Mouse (Mus musculus) MEL (cell line): ENCODE measurements around the gene Arfip1. TPM values are rescaled to one million over a fixed set of nuclear protein-coding genes. Genes with fewer than 3 reads are reported as not detected.

Source experiments
- DNase-seq: peaks from one replicate; pipeline ENCODE4 v3.0.0; 2011; ENCODE audit warnings: low read depth, low spot score
- H3K27ac ChIP-seq: 2 replicates; pipeline ENCODE4 v1.5.1; 2012; ENCODE audit warnings: low read depth, mild to moderate bottlenecking, control low read depth, low read length, moderate library complexity; ENCODE audit not compliant: control insufficient read depth
- H3K27me3 ChIP-seq, 2 experiments: fragments of 150-350 bp in 1 of 2; sonication (generic) in 1 of 2; 2 replicates each; pipeline ENCODE4 v1.6.1; 2012; ENCODE audit warnings: low read length in 2 of 2, mild to moderate bottlenecking in 2 of 2, improper control_type of control experiment in 1 of 2, moderate library complexity in 1 of 2; ENCODE audit not compliant: insufficient read depth in 2 of 2, control insufficient read depth in 1 of 2
- H3K36me3 ChIP-seq, 2 experiments: 2 replicates each; pipeline ENCODE4 v1.6.1; 2012 to 2014; ENCODE audit warnings: low read length in 2 of 2, improper control_type of control experiment in 1 of 2, inconsistent platforms in 1 of 2, mild to moderate bottlenecking in 1 of 2; ENCODE audit not compliant: insufficient read depth in 2 of 2, control insufficient read depth in 1 of 2
- H3K4me1 ChIP-seq, 2 experiments: fragments of 150-350 bp in 1 of 2; sonication (generic) in 1 of 2; 2 replicates each; pipeline ENCODE4 v1.6.1; 2012; ENCODE audit warnings: low read length in 2 of 2, improper control_type of control experiment in 1 of 2, mild to moderate bottlenecking in 1 of 2; ENCODE audit not compliant: insufficient read depth in 2 of 2, control insufficient read depth in 1 of 2
- H3K4me3 ChIP-seq, 2 experiments: fragments of 150-350 bp in 1 of 2; sonication (generic) in 1 of 2; 2 replicates each; pipeline ENCODE4 v1.5.1; 2012; ENCODE audit warnings: low read depth in 2 of 2, low read length in 2 of 2, mild to moderate bottlenecking in 2 of 2, moderate library complexity in 2 of 2, control low read depth in 1 of 2, improper control_type of control experiment in 1 of 2; ENCODE audit not compliant: control insufficient read depth in 1 of 2, insufficient read depth in 1 of 2
- H3K79me2 ChIP-seq: 2 replicates; pipeline ENCODE4 v1.6.1; 2012; ENCODE audit warnings: mild to moderate bottlenecking, low read length, moderate library complexity; ENCODE audit not compliant: control insufficient read depth, poor library complexity, insufficient read depth
- H3K9ac ChIP-seq: 2 replicates; pipeline ENCODE4 v1.6.1; 2012; ENCODE audit warnings: low read depth, mild to moderate bottlenecking, control low read depth, low read length, moderate library complexity; ENCODE audit not compliant: control insufficient read depth, poor library complexity, severe bottlenecking
- H3K9me3 ChIP-seq: fragments of 150-350 bp; sonication (generic); replicated peaks from 2 replicates; pipeline ENCODE4 v1.6.1; 2012; ENCODE audit warnings: mild to moderate bottlenecking, low read length, improper control_type of control experiment, moderate library complexity; ENCODE audit not compliant: insufficient read depth
- CHD1 ChIP-seq: IDR thresholded peaks from 2 replicates; pipeline ENCODE4 v1.6.1; 2012; ENCODE audit warnings: low read depth, mild to moderate bottlenecking, inconsistent platforms, low read length, improper control_type of control experiment
- CTCF ChIP-seq, 3 experiments: IDR thresholded peaks in 2 of 3; conservative IDR thresholded peaks in 1 of 3; 2 replicates each; pipeline ENCODE4 v1.5.1; 2011 to 2012; ENCODE audit warnings: low read length in 3 of 3, low read depth in 2 of 3, mild to moderate bottlenecking in 2 of 3, improper control_type of control experiment in 1 of 3, inconsistent platforms in 1 of 3, mixed read lengths in 1 of 3, moderate library complexity in 1 of 3; ENCODE audit not compliant: control insufficient read depth in 1 of 3, insufficient read depth in 1 of 3, poor library complexity in 1 of 3, severe bottlenecking in 1 of 3
- ELF1 ChIP-seq: IDR thresholded peaks from 2 replicates; pipeline ENCODE4 v1.6.1; 2014; ENCODE audit warnings: low read depth, mild to moderate bottlenecking, inconsistent platforms, low read length, improper control_type of control experiment, moderate library complexity
- EP300 ChIP-seq, 2 experiments: IDR thresholded peaks; 2 replicates each; pipeline ENCODE4 v1.6.1; 2011; ENCODE audit warnings: improper control_type of control experiment in 2 of 2, low read length in 2 of 2, low read depth in 1 of 2, mild to moderate bottlenecking in 1 of 2
- ETS1 ChIP-seq: IDR thresholded peaks from 2 replicates; pipeline ENCODE4 v1.6.1; 2012; ENCODE audit warnings: low read depth, mild to moderate bottlenecking, inconsistent platforms, low read length, improper control_type of control experiment, moderate library complexity
- GATA1 ChIP-seq: IDR thresholded peaks from 2 replicates; pipeline ENCODE4 v1.6.1; 2011; ENCODE audit warnings: low read depth, low read length, improper control_type of control experiment
- JUND ChIP-seq: IDR thresholded peaks from 2 replicates; pipeline ENCODE4 v1.6.1; 2011; ENCODE audit warnings: low read depth, mild to moderate bottlenecking, improper control_type of control experiment, low read length
- MAFK ChIP-seq: IDR thresholded peaks from 2 replicates; pipeline ENCODE4 v1.6.1; 2011; ENCODE audit warnings: low read depth, mild to moderate bottlenecking, low read length, improper control_type of control experiment, borderline replicate concordance
- MEF2A ChIP-seq: IDR thresholded peaks from 2 replicates; pipeline ENCODE4 v1.6.1; 2014; ENCODE audit warnings: low read depth, mild to moderate bottlenecking, inconsistent platforms, low read length, improper control_type of control experiment; ENCODE audit not compliant: poor library complexity, insufficient replicate concordance, severe bottlenecking; ENCODE audit errors: extremely low read depth
- MXI1 ChIP-seq: IDR thresholded peaks from 2 replicates; pipeline ENCODE4 v1.6.1; 2011; ENCODE audit warnings: mild to moderate bottlenecking, low read depth, low read length, improper control_type of control experiment
- NELFE ChIP-seq: IDR thresholded peaks from 2 replicates; pipeline ENCODE4 v1.6.1; 2011; ENCODE audit warnings: low read depth, low read length, improper control_type of control experiment
- POLR2AphosphoS5 ChIP-seq: IDR thresholded peaks from 2 replicates; pipeline ENCODE4 v1.6.1; 2012; ENCODE audit warnings: low read depth, borderline replicate concordance, mild to moderate bottlenecking, inconsistent platforms, low read length, moderate library complexity, mixed read lengths
- RAD21 ChIP-seq: IDR thresholded peaks from 2 replicates; pipeline ENCODE4 v1.6.1; 2011; ENCODE audit warnings: mild to moderate bottlenecking, low read depth, low read length, improper control_type of control experiment
- RCOR1 ChIP-seq: IDR thresholded peaks from 2 replicates; pipeline ENCODE4 v1.6.1; 2012; ENCODE audit warnings: low read depth, mild to moderate bottlenecking, inconsistent platforms, low read length, improper control_type of control experiment
- SIN3A ChIP-seq: IDR thresholded peaks from 2 replicates; pipeline ENCODE4 v1.6.1; 2012; ENCODE audit warnings: low read length, improper control_type of control experiment, inconsistent platforms
- SMC3 ChIP-seq: IDR thresholded peaks from 2 replicates; pipeline ENCODE4 v1.6.1; 2011; ENCODE audit warnings: low read depth, low read length, improper control_type of control experiment
- TAL1 ChIP-seq: IDR thresholded peaks from 2 replicates; pipeline ENCODE4 v1.6.1; 2012; ENCODE audit warnings: mild to moderate bottlenecking, inconsistent platforms, low read length, moderate library complexity, mixed read lengths
- TCF12 ChIP-seq: IDR thresholded peaks from 2 replicates; pipeline ENCODE4 v1.6.1; 2014; ENCODE audit warnings: low read depth, mild to moderate bottlenecking, inconsistent platforms, low read length, improper control_type of control experiment, moderate library complexity
- UBTF ChIP-seq: IDR thresholded peaks from 2 replicates; pipeline ENCODE4 v1.6.1; 2012; ENCODE audit warnings: low read depth, mild to moderate bottlenecking, inconsistent platforms, low read length, improper control_type of control experiment, moderate library complexity, borderline replicate concordance; ENCODE audit not compliant: insufficient read depth
- USF1 ChIP-seq: IDR thresholded peaks from 2 replicates; pipeline ENCODE4 v1.6.1; 2014; ENCODE audit warnings: low read depth, mild to moderate bottlenecking, inconsistent platforms, low read length, improper control_type of control experiment, moderate library complexity
- USF2 ChIP-seq, 2 experiments: IDR thresholded peaks; 2 replicates each; pipeline ENCODE4 v1.6.1; 2011 to 2012; ENCODE audit warnings: improper control_type of control experiment in 2 of 2, low read length in 2 of 2, borderline replicate concordance in 1 of 2, inconsistent platforms in 1 of 2, low read depth in 1 of 2, mild to moderate bottlenecking in 1 of 2; ENCODE audit not compliant: insufficient read depth in 1 of 2
- ZC3H11A ChIP-seq: IDR thresholded peaks from 2 replicates; pipeline ENCODE4 v1.6.1; 2012; ENCODE audit warnings: low read depth, mild to moderate bottlenecking, inconsistent platforms, low read length, improper control_type of control experiment
- ZKSCAN1 ChIP-seq: IDR thresholded peaks from 2 replicates; pipeline ENCODE4 v1.6.1; 2012; ENCODE audit warnings: low read depth, mild to moderate bottlenecking, inconsistent platforms, low read length, improper control_type of control experiment, moderate library complexity
- ZNF384 ChIP-seq: IDR thresholded peaks from 2 replicates; pipeline ENCODE4 v1.6.1; 2012; ENCODE audit warnings: low read depth, mild to moderate bottlenecking, inconsistent platforms, low read length, improper control_type of control experiment
- polyA plus RNA-seq, 2 experiments: library from polyadenylated mRNA; stranded (reverse) in 1 of 2; unstranded in 1 of 2; fragments of >175 nt in 1 of 2; fragments of >200 nt in 1 of 2; gene quantifications; 2 replicates each; pipeline versions ENCODE4 v1.2.1 to v1.2.4; 2012; ENCODE audit warnings: low replicate concordance in 2 of 2, low read depth in 1 of 2; ENCODE audit not compliant: insufficient read length in 2 of 2, insufficient read depth in 1 of 2, missing spikeins in 1 of 2
- total RNA-seq: library from RNA; depleted of rRNA; stranded (reverse); fragments of 300-350 nt; gene quantifications from 2 replicates; pipeline ENCODE4 v1.2.3, GENCODE M21; 2012

Gene Arfip1
- total and polyA plus RNA-seq, 3 experiments = 12.5 to 15.4 TPM; not detected in 1

- Histone ChIP-seq H3K9me3 (no peaks in the 10 kb centered on the region), H3K27ac (no peak overlapping the region), H3K4me1 (0 out of 4 replicates have a peak, but pooled peaks cover 2% of the 10 kb centered on the region in 2 experiments), H3K9ac (no peak overlapping the region), H3K36me3 (peaks cover 0 to 13% of the 10 kb centered on the region in 2 experiments; a peak in 2 of 4 replicates), H3K27me3 (no peaks in the 10 kb centered on the region), H3K4me3 (no peak overlapping the region), H3K79me2 (no peaks in the 10 kb centered on the region)
- DNase-seq = no peak
- no peak for TF ChIP-seq ZKSCAN1
- no peak for TF ChIP-seq SIN3A
- TF ChIP-seq TCF12 = no peak
- no peak for TF ChIP-seq GATA1
- TF ChIP-seq ZNF384 = no peak
- no peak for TF ChIP-seq MEF2A
- TF ChIP-seq ETS1 = no peak
- TF ChIP-seq CTCF (IDR thresholded peaks at IDR 0.05 in 2 of 3, conservative IDR thresholded peaks at IDR 0.05 in 1 of 3; ENCODE audit: control insufficient read depth in 1 of 3, insufficient read depth in 1 of 3, low read depth in 2 of 3, low read length in 3 of 3, poor library complexity in 1 of 3, severe bottlenecking in 1 of 3) = no peak
- no peak for TF ChIP-seq POLR2AphosphoS5
- TF ChIP-seq RCOR1 = no peak
- TF ChIP-seq MAFK = no peak
- no peak for TF ChIP-seq EP300 (IDR thresholded peaks at IDR 0.05; ENCODE audit: low read depth in 1 of 2, low read length in 2 of 2)
- TF ChIP-seq JUND = no peak
- no peak for TF ChIP-seq ZC3H11A
- no peak for TF ChIP-seq MXI1
- no peak for TF ChIP-seq CHD1
- TF ChIP-seq NELFE = no peak
- no peak for TF ChIP-seq USF1
Measured at GRCm38 (mm10) chr3:84533227-84533626, 49.2 kb downstream of the Arfip1 start.

- Histone ChIP-seq H3K27me3 (no peaks in the 10 kb centered on the region), H3K4me1 (0 out of 4 replicates have a peak, but pooled peaks cover 0 to 2% of the 10 kb centered on the region in 2 experiments), H3K9me3 (no peaks in the 10 kb centered on the region), H3K36me3 (peaks cover 0 to 7% of the 10 kb centered on the region in 2 experiments), H3K27ac (no peak overlapping the region), H3K4me3 (no peak overlapping the region)
- TF ChIP-seq USF1 (no peak), UBTF (no peak), SMC3 (no peak), MAFK (no peak), ELF1 (no peak), RAD21 (no peak), USF2 (IDR thresholded peaks at IDR 0.05; ENCODE audit: borderline replicate concordance in 1 of 2, insufficient read depth in 1 of 2, low read depth in 1 of 2, low read length in 2 of 2) (no peak), TAL1 (no peak), RCOR1 (no peak)
- TF ChIP-seq, all 39 proteins: peak for 0
- Histone ChIP-seq H3K79me2 (no peaks in the 10 kb centered on the region), H3K9ac (no peak overlapping the region)
- DNase-seq = no peak
Measured at GRCm38 (mm10) chr3:84529021-84529420, 53.4 kb downstream of the Arfip1 start.
